Mouse (Mus musculus) cerebellum, adult 2 months (tissue): ENCODE results near the gene B4galt7. TPM values are rescaled to one million over a fixed set of nuclear protein-coding genes. Genes with fewer than 3 reads are reported as not detected.
"Not testable (repeated sequence)": the region's sequence is repeated elsewhere in the genome, so short reads cannot be mapped to it uniquely, and the experiment has no call there.

Experiments used
- DNase-seq, 2 experiments: peaks; one replicate each; pipeline ENCODE4 v3.0.0; 2021
- H3K27ac ChIP-seq: fragments of 200-500 bp; 2 replicates; pipeline ENCODE4 v1.5.1; 2012; ENCODE audit warnings: low read length, control low read depth, inconsistent platforms; ENCODE audit not compliant: insufficient read depth
- H3K27me3 ChIP-seq: fragments of 200-500 bp; 2 replicates; pipeline ENCODE4 v1.6.1; 2012; ENCODE audit warnings: inconsistent platforms, mild to moderate bottlenecking, low read length, moderate library complexity; ENCODE audit not compliant: control insufficient read depth, insufficient read depth
- H3K4me1 ChIP-seq: fragments of 200-500 bp; 2 replicates; pipeline ENCODE4 v1.6.1; 2011; ENCODE audit warnings: low read length; ENCODE audit not compliant: control insufficient read depth, insufficient read depth
- H3K4me3 ChIP-seq: fragments of 200-500 bp; replicated peaks from 2 replicates; pipeline ENCODE3; 2011; ENCODE audit warnings: mild to moderate bottlenecking, low read depth, low read length, control low read depth; ENCODE audit not compliant: insufficient read depth
- CTCF ChIP-seq: fragments of 200-500 bp; IDR thresholded peaks from 2 replicates; pipeline ENCODE4 v1.5.1; 2011; ENCODE audit warnings: low read depth, mild to moderate bottlenecking, control low read depth, low read length, moderate library complexity, borderline replicate concordance; ENCODE audit not compliant: insufficient read depth
- POLR2A ChIP-seq: fragments of 200-500 bp; IDR thresholded peaks from 2 replicates; pipeline ENCODE4 v1.6.1; 2011; ENCODE audit warnings: low read length, control low read depth, borderline replicate concordance; ENCODE audit not compliant: insufficient read depth
- WGBS: fragments of 180-500 bp; shearing (Covaris S2); methylation state at CpG from one replicate; pipeline ENCODE4 v1.1.7; 2018; 5-methylcytosine and 5-hydroxymethylcytosine counted together
- polyA plus RNA-seq: library from polyadenylated mRNA; depleted of rRNA; stranded (reverse); fragments of >200 nt; gene quantifications from 2 replicates; pipeline ENCODE4 v1.2.3, GENCODE M21; 2012

Gene B4galt7
- polyA plus RNA-seq, 1 experiment: 32.0 TPM

GRCm38 (mm10) chr13:55569726-55570285, 29.9 kb upstream of the B4galt7 start:
- Histone ChIP-seq H3K27me3 (no peaks in the 10 kb centered on the region), H3K27ac (no peak overlapping the region), H3K4me1 (peaks cover 16% of the 10 kb centered on the region), H3K4me3 (peak overlapping the region; percentile 86)
- WGBS: 2% methylated on average over 16 of the region's 16 CpGs
- peak; percentile 29 to 38 for DNase-seq
- TF ChIP-seq POLR2A (no peak), CTCF (no peak)

GRCm38 (mm10) chr13:55570286-55570973, 29.3 kb upstream of the B4galt7 start:
- peak; percentile 54 to 66 for DNase-seq
- Histone ChIP-seq H3K27me3 (no peaks in the 10 kb centered on the region), H3K4me3 (peak overlapping the region; percentile 86), H3K4me1 (peaks cover 16% of the 10 kb centered on the region), H3K27ac (peak overlapping the region; percentile 85)
- no peak for TF ChIP-seq POLR2A
- TF ChIP-seq CTCF: no peak
- WGBS: 2% methylated on average over 47 of the region's 47 CpGs

DNA sequence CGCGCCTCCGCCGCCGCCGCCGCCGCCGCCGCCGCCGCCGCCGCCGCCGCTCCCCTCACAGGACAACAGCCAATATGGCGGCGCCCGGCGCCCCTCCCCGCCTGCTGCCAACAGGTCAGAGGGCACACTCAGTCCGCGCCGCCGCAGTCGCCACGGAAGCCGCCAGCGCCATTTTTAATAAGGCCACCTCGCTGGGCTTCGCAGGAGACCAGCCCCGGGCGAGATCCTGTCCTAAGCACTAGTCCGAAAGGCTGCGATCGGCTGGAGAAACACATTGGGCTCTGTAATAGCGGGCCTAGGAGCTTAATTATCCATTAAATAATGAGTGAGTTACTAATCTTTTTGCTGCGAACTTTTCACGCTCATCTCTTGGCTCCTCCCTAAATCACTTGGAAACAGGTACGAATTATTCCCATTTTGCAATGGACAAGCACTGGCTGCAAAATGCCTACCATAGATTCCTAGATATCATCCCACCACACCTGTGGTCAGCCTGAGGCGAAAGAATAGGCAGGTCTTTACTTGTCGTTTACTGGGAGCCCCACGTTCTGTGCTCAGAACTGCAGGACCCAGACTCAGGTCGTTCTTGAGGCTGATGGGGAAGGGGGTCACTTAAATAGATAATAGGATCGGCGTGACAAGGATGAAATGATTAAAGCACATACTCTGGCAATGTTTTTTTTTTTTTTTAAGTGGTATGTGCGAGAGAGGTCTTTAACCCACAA, 28.5 kb upstream of the B4galt7 start, which contains the start of gene Fam193b:
Gene Fam193b, minus strand, starts transcription at position 94 of the 725 bp plus-strand sequence.
- Histone ChIP-seq H3K4me1 (peaks cover 16% of the 10 kb centered on the region), H3K27me3 (no peaks in the 10 kb centered on the region), H3K27ac (peak within 1 kb of the TSS; percentile 85), H3K4me3 (peak within 1 kb of the TSS; percentile 98)
- under 1% methylated on average over 47 of the region's 47 CpGs for WGBS
- DNase-seq: peak; percentile 94 to 97
- TF ChIP-seq POLR2A (peak; percentile 83; the same call in 1 of the 2 replicates), CTCF (no peak)

GRCm38 (mm10) chr13:55571977-55572376, 27.7 kb upstream of the B4galt7 start:
- no peaks in the 10 kb centered on the region for H3K27me3 ChIP-seq
- H3K4me1 ChIP-seq: peaks cover 16% of the 10 kb centered on the region
- H3K4me3 ChIP-seq: no peak overlapping the region
- 80% methylated on average over 2 of the region's 2 CpGs for WGBS
- no peak for TF ChIP-seq CTCF
- no peak for TF ChIP-seq POLR2A
- H3K27ac ChIP-seq: no peak overlapping the region
- no peak for DNase-seq

DNA sequence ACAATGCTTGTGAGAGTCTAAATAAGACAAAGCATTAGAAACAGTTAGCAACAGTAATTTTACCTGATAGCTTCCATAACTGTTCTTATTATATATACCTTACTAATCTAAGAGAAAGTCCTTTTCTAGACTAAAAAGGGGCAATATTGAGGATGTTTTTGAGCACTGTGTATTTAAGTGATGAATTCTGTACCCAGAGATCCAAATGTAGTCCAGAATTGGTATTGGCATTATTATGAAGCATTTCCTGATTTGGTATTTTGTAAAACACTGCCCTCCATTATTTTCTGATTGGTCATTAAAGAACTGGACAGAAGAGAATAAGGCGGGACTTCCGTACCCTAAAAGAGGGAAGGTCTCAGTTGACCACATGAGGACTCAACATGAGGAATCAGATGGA, 26.3 kb upstream of the B4galt7 start, which contains the start of gene Tmed9:
Gene Tmed9, plus strand, starts transcription at position 301 of the 400 bp plus-strand sequence.
- no peak for DNase-seq
- TF ChIP-seq CTCF (no peak), POLR2A (no peak)
- H3K27ac ChIP-seq: no peak within 1 kb of the TSS
- no peaks in the 10 kb centered on the region for H3K27me3 ChIP-seq
- peaks cover 9% of the 10 kb centered on the region for H3K4me1 ChIP-seq
- no peak within 1 kb of the TSS for H3K4me3 ChIP-seq
- WGBS: 100% methylated on average over 2 of the region's 2 CpGs

DNA sequence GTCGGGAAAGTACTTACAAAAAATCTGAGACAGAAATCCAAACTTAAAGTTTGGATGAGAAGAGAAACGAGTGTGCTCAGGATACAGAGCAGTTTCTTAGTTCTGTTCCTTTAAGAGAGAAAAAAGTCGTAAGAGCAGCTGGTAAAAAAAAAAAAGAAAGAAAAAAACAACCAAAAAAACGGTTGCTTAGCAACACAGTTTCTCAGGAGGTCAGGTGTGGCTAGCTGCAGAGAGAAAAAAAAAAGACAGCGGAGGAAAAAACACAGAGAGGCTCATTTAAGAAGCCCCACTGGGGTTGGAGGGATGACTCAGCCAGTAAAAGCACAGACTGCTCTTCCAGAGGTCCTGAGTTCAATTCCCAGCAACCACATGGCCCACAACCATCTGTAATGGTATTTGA, 25.4 kb upstream of the B4galt7 start:
- TF ChIP-seq POLR2A (no peak), CTCF (no peak)
- 72% methylated on average over 5 of the region's 5 CpGs for WGBS
- H3K4me1 ChIP-seq: peaks cover 4% of the 10 kb centered on the region

GRCm38 (mm10) chr13:55575932-55576331, 23.8 kb upstream of the B4galt7 start:
- no peak for DNase-seq
- no peak overlapping the region for H3K4me3 ChIP-seq
- H3K27ac ChIP-seq: no peak overlapping the region
- no peak for TF ChIP-seq POLR2A
- no peak for TF ChIP-seq CTCF
- H3K4me1 ChIP-seq: 0 out of 2 replicates have a peak, but pooled peaks cover 2% of the 10 kb centered on the region
- WGBS: 72% methylated on average over 5 of the region's 5 CpGs
- no peaks in the 10 kb centered on the region for H3K27me3 ChIP-seq

More for the DNA sequence above, 25.4 kb upstream of the B4galt7 start:
- Histone ChIP-seq H3K4me3 (no peak overlapping the region), H3K27me3 (no peaks in the 10 kb centered on the region), H3K27ac (no peak overlapping the region)
- DNase-seq: no peak

DNA sequence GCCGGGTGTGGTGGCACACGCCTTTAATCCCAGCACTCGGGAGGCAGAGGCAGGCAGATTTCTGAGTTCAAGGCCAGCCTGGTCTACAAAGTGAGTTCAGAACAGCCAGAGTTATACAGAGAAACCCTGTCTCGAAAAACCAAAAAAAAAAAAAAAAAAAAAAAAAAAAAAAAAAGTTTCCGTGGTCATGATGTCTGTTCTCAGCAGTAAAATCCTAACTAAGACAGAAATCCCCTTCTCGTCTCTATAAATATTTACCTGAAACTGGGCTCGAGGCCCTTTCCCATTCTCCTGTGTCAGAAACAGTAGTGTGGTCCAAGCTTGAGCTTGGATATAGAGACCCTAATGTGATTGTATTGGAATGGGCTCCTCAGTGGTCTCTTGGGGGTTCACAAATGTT, 22.8 kb upstream of the B4galt7 start:
- not testable (repeated sequence) for H3K4me3 ChIP-seq, H3K27me3 ChIP-seq, H3K4me1 ChIP-seq, H3K27ac ChIP-seq, DNase-seq
- 90% methylated on average over 7 of the region's 7 CpGs for WGBS
